Mouse (Mus musculus) lung, adult 2 months (tissue): Measurements from ENCODE around the gene Ttyh2.

Experiments
- CTCF ChIP-seq: fragments of 200-500 bp; IDR thresholded peaks from 2 replicates; pipeline ENCODE4 v1.5.1; 2011; ENCODE audit warnings: mild to moderate bottlenecking, low read length, control low read depth; ENCODE audit not compliant: insufficient read depth
- POLR2A ChIP-seq: fragments of 200-500 bp; IDR thresholded peaks from 2 replicates; pipeline ENCODE4 v1.6.1; 2011; ENCODE audit warnings: low read depth, mild to moderate bottlenecking, control low read depth, low read length, borderline replicate concordance; ENCODE audit errors: extremely low read depth

DNA sequence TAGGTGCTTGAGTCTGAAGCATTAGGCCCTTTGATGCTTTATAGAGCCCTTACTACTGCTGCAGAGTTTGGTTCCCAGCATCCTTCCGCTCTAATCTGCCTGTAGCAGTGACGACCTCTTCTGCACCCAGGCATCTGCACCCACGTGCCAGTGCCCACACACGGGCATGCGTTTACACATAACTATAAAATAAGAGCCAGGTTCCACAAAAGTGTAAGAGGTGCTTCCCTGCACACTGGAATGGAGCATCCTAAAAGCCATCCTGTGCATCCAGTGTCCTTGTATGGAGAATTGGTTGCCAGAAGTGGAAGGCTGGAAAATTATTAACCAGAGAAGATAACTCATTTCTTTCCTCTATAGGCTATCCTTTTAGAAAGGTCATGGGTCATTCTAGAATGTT is 4.1 kb upstream of the Ttyh2 start:
- no peak for TF ChIP-seq CTCF
- no peak for TF ChIP-seq POLR2A
